Mouse (Mus musculus): ENCODE results near the gene Pxdc1.

The Pxdc1 gene

DNA sequence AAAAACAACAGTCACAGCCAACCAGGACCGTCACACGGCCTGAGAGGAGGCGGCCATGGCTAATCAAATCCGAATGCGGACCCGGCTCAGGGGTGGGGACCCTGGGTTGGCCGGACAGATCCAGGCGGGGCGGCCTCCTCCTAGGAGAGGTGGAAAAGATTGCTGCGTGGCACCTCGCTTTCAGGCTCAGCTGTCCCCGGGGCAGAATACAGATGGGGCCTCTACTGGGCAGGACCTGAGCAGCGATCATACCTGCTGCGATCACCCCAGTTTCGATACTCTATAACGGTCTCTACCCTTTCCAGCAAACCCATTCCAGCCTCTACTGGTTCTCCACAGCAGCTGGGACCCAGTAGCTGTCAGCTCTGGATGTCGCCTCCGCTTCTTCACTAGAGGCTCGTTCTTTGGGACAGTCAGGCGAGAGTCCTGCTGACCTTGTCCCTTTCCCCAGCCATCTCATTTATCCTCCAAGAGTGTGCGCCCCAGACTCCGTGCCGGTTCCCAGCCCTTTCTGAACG, 1.8 kb downstream of the Pxdc1 start:
- DNase-seq (ENCODE audit: low spot score in 2 of 2): peak in 1 of 2 experiments; percentile 14

GRCm38 (mm10) chr13:34650953-34651352, 2.3 kb downstream of the Pxdc1 start:
- no peak for DNase-seq (ENCODE audit: low spot score in 2 of 2)

GRCm38 (mm10) chr13:34650371-34650770, 2.9 kb downstream of the Pxdc1 start:
- peak; percentile 66 to 67 for DNase-seq (ENCODE audit: low spot score in 2 of 2)

GRCm38 (mm10) chr13:34647751-34648150, 5.5 kb downstream of the Pxdc1 start:
- no peak for DNase-seq (ENCODE audit: low spot score in 2 of 2)

DNA sequence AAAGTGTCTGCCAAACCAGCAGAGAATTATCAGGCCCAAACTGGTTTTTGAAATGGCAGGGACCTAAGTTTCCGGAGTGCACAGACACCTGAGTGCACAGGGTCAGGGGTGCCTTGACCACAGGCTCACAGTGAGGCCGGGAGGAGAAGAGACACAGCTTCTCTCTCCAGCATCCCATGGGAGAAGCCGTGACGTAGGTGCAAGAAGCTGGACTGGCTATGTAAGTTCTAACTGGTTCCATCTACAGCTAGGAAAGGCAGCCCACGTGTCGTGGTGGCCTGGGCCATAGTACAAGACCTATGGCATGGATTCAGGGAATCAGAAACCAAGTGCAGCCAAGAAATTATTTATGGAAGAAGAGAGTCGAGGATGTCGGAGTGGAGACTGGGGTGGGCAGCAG, 6.1 kb downstream of the Pxdc1 start:
- DNase-seq (ENCODE audit: low spot score in 2 of 2): no peak

- DNase-seq (ENCODE audit: low spot score in 2 of 2): no peak
Observed at GRCm38 (mm10) chr13:34646240-34646750, 7.0 kb downstream of the Pxdc1 start.

- DNase-seq (ENCODE audit: low spot score in 2 of 2): no peak
Observed at GRCm38 (mm10) chr13:34645519-34645918, 7.8 kb downstream of the Pxdc1 start.

DNA sequence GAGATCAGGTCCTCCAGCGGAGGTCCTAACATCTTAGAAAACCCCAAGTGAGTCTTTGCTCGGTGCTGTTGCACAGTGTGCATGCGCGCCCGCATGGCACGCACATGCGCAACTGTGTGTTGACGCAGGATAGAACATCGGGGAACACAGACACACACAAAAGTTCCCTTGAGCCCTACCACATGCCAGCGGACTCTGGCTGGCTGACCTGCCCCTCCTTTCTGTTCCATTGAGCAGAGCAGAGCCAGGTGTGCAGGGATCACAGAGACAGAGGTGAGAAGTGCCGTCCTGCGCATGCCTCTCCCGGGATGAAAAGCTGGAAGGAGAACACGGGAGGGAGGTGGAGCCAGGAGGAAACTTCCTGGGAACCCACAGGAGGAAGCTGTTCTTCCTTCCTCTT, 8.9 kb downstream of the Pxdc1 start:
- DNase-seq (ENCODE audit: low spot score in 2 of 2): no peak

GRCm38 (mm10) chr13:34643926-34644325, 9.4 kb downstream of the Pxdc1 start:
- DNase-seq (ENCODE audit: low spot score in 2 of 2): no peak

DNA sequence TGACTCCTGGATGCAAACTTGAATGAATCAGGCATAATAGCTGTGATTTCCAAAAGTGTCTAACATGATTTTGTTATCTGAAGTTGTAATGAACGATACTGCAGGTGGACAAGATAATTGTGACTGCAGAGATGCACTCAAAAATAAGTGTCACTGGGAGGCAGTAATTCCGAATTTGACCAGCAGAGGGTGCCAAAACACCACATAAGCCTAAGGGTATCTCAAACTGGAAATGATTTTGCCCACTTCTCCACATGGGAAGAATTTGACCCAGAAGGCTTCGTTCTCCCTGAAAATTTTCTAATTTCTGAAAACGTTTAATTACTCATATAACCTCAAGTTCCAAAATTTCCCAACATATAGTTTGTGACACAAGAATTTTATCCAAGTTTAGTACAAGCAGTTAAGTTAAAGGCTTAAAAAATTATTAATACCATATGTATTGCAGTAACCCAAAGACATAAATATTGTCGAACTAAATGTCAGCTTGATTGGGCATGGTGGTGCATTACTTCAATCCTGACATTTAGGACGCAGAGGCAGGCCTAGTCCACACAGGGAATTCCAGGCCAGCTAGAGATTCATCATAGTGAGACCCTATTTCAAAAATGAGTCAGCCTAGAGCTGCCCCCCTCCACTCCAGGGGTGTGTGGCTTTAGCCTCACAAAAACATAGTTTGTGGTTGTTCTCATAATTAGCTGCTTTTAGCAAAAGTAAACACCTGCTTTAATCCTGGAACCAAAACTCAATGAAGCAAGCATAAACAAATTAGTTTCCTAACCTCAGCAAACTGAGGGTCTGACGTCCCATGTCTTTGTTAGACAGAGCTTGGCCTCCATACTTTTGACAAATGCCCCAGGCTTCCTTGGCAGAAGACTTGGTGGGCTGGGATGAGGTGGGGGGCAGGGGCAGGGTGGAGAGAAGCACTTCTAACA, 10.1 kb downstream of the Pxdc1 start:
- DNase-seq (ENCODE audit: low spot score in 2 of 2): peak; percentile 37 to 51

- no peak for DNase-seq (ENCODE audit: low spot score in 2 of 2)
Observed at GRCm38 (mm10) chr13:34641066-34641465, 12.2 kb downstream of the Pxdc1 start.

GRCm38 (mm10) chr13:34635978-34636377, 17.3 kb downstream of the Pxdc1 start:
- DNase-seq (ENCODE audit: low spot score in 2 of 2): no peak

DNA sequence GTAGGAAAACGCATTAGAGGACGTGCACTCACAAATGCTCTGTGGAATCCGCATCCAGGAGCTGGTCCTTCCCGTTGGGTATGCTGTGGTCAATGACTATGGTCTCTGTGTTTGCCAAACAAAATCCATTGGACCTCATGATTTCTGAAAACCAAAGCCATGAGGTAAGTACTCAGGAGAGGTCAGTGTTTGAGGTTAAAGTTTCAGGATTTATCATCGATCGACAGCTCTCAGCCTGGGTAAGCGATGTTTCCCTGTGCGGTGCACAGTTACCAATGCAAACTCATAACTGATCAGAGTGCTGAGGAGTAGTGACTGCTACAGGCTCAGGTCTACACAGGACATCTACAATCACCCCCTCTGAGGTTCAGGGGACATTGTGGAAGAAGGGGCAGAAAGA, 23.0 kb downstream of the Pxdc1 start:
- no peak for DNase-seq (ENCODE audit: low spot score in 2 of 2)

DNA sequence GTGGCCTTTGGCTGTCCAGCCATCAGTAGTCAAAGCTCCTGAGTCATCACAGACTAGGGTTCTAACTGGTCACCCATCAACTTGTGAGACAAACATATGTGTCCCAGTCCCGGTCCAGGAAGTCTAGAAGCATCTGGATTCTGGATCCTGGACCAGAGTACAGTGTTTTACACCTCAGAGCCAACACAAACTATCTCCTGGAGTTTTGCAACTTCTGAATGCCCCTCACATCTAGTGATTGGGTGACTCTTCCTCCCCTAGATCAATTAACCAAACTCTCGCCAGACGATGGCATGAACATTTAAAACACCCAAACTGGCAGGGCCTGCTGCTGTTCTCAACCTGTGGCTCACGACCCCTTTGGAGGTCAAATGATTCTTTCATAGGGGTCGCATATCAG, 23.5 kb downstream of the Pxdc1 start:
- no peak for DNase-seq (ENCODE audit: low spot score in 2 of 2)

- DNase-seq (ENCODE audit: low spot score in 2 of 2): no peak
Observed at GRCm38 (mm10) chr13:34627446-34627845, 25.8 kb downstream of the Pxdc1 start.

- no peak for DNase-seq (ENCODE audit: low spot score in 2 of 2)
Observed at GRCm38 (mm10) chr13:34624414-34624813, 28.9 kb downstream of the Pxdc1 start.

DNA sequence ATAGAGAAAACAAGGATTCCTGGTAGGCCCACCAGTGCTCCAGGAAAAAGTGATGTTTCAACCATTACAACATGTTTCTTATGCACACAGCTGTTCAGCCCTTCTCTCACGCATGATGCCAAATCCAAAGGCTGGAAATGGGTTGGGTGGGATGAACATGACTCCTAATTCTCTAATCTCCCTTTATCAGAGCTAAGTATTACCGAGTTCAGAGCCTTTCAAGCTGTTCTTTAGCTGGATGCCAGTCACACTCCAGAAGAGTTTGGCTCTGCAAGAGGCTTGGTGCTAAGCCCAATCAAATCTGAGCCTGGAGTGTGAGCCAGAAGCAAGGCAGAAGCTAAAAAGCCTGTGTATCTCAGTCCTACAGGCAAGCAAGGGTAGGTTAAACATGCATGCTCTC, 40.9 kb downstream of the Pxdc1 start:
- no peak for DNase-seq (ENCODE audit: low spot score in 2 of 2)

DNA sequence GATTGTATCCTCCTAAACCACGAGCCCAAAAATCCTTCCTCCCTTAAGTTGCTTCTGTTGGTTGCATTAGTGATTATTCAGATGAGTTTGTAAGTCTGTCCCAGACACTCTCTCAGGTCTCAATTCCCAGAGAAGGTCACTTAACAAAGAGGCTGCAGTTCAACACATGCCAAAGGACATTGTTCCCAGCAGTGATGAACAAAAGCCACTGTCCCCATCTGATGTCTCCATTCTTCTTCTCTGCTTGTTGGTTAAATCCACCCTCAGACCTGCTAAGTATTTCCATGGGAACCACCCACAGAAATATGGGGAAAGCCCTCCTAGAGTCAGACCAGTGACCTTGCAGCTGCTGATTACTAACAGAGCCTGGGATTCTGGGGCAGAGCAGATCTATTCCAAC, 43.6 kb downstream of the Pxdc1 start:
- DNase-seq (ENCODE audit: low spot score in 2 of 2): no peak

DNA sequence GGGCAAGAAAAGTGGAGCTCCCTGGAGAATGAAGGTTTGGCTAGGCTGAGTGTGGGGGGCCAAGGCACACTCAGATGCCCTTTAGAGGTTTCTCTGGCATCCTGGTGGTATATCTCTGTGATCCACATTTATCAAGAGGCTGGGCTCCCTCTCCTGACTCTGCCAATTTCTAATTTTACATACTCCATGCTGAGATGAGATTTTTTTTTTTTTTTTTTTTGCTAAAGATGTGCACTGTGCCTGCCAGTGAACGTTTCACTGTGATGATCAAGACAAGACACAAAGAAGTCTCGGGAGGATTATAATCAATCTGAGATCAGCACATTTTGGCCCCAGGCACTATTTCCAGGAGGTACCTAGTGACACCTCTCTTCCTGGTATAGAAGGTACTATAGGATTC, 46.2 kb downstream of the Pxdc1 start:
- DNase-seq (ENCODE audit: low spot score in 2 of 2): no peak

DNA sequence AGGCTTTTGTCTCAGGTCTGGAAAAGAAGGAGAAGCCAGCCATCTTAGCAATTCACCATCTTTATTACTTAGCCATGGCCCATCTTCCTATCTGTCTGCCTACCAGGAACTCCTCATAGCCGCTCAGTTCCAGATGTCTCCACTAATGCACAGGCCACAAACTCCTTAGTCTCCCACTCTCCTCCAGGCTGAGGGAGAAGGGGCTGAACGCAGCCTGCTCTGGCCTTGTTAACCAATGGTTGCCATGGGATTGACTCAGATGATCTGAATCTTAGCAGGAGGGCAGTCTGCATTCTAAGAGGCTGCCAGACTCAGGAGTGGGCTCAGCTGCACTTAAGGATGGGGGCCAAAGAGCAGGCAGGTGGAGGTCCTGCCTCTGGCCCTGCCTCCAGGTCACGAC, 47.4 kb downstream of the Pxdc1 start:
- DNase-seq (ENCODE audit: low spot score in 2 of 2): no peak

GRCm38 (mm10) chr13:34605206-34605605, 48.1 kb downstream of the Pxdc1 start:
- no peak for DNase-seq (ENCODE audit: low spot score in 2 of 2)

GRCm38 (mm10) chr13:34604406-34604805, 48.9 kb downstream of the Pxdc1 start:
- no peak for DNase-seq (ENCODE audit: low spot score in 2 of 2)

DNA sequence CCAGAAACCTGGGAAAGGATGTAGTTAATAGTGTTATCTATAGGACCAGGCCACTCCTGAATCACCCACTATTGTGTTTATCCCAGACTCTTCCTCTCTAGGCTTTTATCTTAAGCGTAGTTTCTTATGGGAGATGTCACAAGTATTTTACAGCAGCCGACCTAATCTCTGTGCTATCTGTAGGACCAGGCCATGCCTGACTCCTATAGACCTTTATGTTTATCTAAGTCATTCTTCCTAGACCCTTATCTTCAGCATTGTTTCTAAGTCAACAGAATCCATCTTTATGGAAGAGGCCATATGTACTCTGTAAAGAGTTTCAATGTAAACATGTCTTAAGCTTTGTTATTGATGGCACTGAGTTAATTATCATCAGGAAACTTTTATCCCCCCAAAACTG, 50.5 kb downstream of the Pxdc1 start:
- no peak for DNase-seq (ENCODE audit: low spot score in 2 of 2)
